Mouse (Mus musculus) cortical plate, adult 2 months (tissue): ENCODE measurements around the gene Hsp90b1. TPM values are rescaled to one million over a fixed set of nuclear protein-coding genes. Genes with fewer than 3 reads are reported as not detected.
"Not testable (repeated sequence)": the region's sequence is repeated elsewhere in the genome, so short reads cannot be mapped to it uniquely, and the experiment has no call there.

Experiments used
- H3K27ac ChIP-seq: fragments of 200-500 bp; 2 replicates; pipeline ENCODE4 v1.5.1; 2012; ENCODE audit warnings: low read length, control low read depth, inconsistent platforms; ENCODE audit not compliant: insufficient read depth
- H3K4me1 ChIP-seq: fragments of 200-500 bp; 2 replicates; pipeline ENCODE4 v1.6.1; 2011; ENCODE audit warnings: low read length; ENCODE audit not compliant: control insufficient read depth, insufficient read depth
- H3K4me3 ChIP-seq: fragments of 200-500 bp; 2 replicates; pipeline ENCODE4 v1.5.1; 2011; ENCODE audit warnings: mild to moderate bottlenecking, low read length, control low read depth; ENCODE audit not compliant: insufficient read depth
- CTCF ChIP-seq: fragments of 200-500 bp; IDR thresholded peaks from 2 replicates; pipeline ENCODE4 v1.5.1; 2011; ENCODE audit warnings: mild to moderate bottlenecking, control low read depth, low read length; ENCODE audit not compliant: insufficient read depth; ENCODE audit errors: extremely low read depth
- POLR2A ChIP-seq: fragments of 200-500 bp; IDR thresholded peaks from 2 replicates; pipeline ENCODE4 v1.6.1; 2011; ENCODE audit warnings: mild to moderate bottlenecking, low read length, control low read depth; ENCODE audit not compliant: insufficient read depth; ENCODE audit errors: extremely low read depth
- polyA plus RNA-seq: library from polyadenylated mRNA; depleted of rRNA; stranded (reverse); fragments of >200 nt; gene quantifications from 2 replicates; pipeline ENCODE4 v1.2.3, GENCODE M21; 2012

The Hsp90b1 gene
- polyA plus RNA-seq, 1 experiment: 189 TPM

DNA sequence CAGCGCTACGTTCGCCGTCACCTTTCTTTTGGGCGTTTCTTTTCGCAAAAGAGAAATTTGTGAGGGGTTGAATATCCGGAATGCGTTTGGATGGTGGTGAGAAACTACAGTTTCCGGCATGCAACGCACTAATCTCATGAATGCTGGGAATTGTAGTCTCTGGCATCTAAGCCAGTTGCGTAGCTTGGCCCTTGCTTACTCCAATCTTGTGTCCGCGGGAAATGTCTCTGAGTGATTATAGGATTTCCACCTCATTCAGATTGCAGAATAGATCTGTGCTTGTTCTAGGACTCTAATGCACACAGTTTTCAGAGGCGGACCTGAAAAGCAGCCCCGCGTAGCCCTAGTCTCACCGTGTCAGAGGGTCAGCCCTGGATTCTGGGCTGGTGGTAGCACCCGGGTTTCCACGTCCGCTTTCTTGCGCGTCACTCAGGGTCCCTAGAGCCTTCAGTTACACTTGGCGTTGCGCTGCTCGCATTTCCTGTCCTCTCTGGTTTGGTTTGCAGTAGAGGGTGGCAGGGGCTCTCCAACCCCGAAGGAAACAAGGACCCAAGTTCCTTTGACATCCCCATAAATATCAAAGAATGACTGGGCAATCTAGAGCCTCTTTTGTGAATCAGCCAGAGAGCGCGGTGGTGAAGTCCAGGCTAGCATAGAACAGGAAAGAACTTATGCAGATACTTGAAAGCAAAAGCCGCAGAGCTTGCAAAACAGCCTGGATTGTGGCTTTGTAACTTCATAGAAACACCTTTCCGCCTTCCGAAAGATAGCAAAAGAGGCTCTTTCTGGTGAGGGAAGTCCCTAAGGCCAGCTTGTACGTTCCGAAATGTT, 828 bp upstream of the Hsp90b1 start:
- TF ChIP-seq CTCF: no peak
- peak; percentile 56 for TF ChIP-seq POLR2A
- H3K4me3 ChIP-seq: peak overlapping the region; percentile 58
- peak overlapping the region; percentile 91 for H3K27ac ChIP-seq
- peaks cover 2% of the 10 kb centered on the region; the same call in 1 of the 2 replicates for H3K4me1 ChIP-seq

DNA sequence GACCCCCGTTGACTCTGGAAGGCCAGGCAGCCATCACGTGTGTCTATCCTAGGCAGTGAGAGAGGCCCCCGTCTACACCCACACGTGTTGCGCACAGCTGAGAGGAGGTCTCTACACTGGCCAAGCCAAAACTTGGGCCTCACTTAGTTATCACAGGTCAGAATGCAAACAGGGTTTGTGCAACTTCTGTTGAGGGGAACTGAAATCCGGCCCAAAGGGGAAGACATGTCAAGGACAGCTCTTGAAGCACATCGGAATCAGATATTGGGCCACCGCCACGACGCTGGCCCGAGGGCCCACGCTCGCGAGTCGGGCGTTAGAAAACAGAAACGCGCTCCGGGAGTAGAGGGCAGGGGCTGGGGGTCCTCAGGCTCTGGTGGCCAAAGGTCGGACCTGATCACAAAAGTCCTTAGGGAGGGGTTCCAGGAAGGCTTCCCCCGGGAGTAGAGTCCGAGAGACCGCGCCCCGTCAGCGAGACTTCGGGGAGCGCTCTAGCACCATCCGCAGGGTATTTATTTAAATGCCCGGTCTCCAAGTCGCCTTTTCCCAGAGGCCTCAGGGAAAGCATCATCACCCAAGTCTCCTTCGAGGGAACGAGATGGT, 619 bp downstream of the Hsp90b1 start:
- H3K4me3 ChIP-seq: peak overlapping the region; percentile 58
- H3K4me1 ChIP-seq: peaks cover 6% of the 10 kb centered on the region; the same call in 1 of the 2 replicates
- no peak for TF ChIP-seq POLR2A
- TF ChIP-seq CTCF: no peak
- peak overlapping the region; percentile 84 for H3K27ac ChIP-seq

DNA sequence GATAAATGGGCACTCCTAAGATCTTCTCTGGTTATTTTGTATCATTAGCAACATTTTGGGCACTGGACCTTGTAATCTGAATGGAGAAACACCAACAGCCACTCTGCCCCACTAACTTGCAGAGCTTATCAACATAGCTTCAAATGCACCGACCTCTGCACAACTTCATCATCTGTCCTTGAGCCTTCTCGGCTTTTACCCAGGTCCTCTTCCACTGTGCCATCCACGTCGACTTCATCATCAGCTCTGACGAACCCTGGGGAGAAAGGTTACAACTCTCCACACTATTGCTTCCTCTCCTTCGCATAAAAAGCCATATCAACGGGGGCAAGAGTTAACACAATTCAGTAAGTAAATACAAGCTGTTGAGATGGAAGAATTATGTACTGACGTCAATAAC, 1.2 kb downstream of the Hsp90b1 start:
- Histone ChIP-seq H3K4me1 (peaks cover 6% of the 10 kb centered on the region; the same call in 1 of the 2 replicates), H3K27ac (no peak overlapping the region)

DNA sequence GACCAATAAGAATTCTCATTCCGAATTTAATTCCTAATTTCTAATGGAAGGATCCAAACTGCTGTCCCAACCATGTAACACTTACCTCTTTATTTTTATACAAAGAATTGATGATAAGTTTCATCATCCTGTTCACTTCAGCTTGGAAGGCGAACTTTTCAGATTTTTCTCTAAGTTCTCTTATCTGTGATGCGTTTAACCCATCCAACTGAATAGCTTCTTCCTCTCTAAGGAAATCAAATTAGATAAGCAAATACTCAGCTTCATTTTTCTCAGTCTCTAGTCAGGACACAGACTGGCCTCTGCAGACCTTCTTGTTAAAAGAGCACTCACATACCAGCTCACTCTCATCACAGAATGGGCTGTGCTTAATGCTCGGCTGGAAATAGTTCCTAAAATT, 1.9 kb downstream of the Hsp90b1 start:
- H3K4me1 ChIP-seq: peaks cover 6% of the 10 kb centered on the region; the same call in 1 of the 2 replicates
- H3K4me3 ChIP-seq: no peak overlapping the region
- no peak for TF ChIP-seq POLR2A
- TF ChIP-seq CTCF: no peak
- H3K27ac ChIP-seq: no peak overlapping the region

More for the DNA sequence above, 1.2 kb downstream of the Hsp90b1 start:
- peak overlapping the region; percentile 58 for H3K4me3 ChIP-seq
- TF ChIP-seq CTCF (no peak), POLR2A (no peak)

DNA sequence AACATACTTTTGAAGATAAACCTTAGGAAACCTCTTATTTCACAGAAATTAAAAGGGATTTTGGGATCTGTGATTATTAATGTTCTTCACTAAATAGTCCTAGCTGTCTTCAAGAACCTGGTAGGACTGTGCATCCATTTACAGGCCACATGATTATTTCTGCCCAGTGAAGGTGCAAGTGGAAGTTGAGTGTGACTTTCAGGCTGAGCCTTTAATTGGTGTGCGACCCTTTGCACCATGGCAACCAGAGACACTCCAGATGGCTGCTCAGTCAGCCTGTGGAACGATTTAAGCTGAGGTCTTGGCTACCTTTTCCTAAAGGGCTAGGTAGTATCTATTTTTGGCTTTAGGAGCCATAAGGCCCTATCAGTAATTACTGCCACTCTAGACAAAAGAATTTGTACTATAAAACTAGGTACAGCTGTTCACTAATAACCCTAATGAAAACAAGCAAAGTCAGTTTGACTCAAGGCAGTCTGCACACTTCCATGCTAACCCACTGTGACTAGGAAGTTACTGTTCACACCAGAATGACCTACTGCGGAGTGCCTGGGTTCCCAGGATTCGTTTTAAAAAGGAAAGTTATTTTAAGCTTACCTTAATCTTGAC, 2.9 kb downstream of the Hsp90b1 start:
- Histone ChIP-seq H3K27ac (no peak overlapping the region), H3K4me1 (peaks cover 6% of the 10 kb centered on the region; the same call in 1 of the 2 replicates), H3K4me3 (no peak overlapping the region)
- TF ChIP-seq POLR2A (no peak), CTCF (no peak)

DNA sequence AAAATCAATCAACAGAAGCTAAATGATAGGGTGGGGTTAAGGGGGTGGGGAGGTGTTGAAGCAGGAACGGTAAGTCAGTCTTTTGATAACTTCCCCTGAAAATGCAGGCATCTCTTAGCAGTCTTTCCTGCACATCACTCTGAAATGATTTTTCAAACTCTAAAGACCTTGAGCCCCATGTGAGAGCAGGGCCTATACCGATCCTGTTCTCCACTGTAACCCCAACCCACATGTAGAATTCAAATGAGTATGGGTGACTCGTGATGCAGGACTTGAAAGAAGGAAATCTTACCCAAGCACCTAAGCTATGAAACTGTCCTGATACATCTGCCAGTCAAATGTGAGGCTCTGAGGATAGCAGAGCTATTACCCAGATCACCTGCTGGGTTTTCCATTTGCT, 4.3 kb downstream of the Hsp90b1 start:
- TF ChIP-seq CTCF (no peak), POLR2A (no peak)
- H3K4me3 ChIP-seq: no peak overlapping the region
- H3K4me1 ChIP-seq: peaks cover 6% of the 10 kb centered on the region; the same call in 1 of the 2 replicates
- H3K27ac ChIP-seq: no peak overlapping the region

DNA sequence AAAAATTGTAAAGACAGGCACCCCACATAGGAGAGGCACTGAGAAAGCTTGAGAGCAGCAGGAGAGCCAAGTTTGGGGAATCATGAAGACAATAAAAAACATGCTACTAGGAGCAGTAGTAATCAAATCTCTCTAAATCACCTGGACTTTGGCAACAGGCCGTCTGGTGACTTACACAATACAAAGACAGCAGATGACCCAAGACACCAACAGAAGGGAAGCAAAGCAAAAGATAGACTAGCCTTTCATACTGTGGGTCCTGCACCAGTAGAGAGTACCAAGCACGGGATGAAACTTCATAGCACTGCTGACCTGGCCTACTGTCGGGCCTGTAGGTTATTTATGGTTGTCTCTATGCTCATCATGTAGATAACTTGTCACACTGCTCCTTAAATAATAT, 5.1 kb downstream of the Hsp90b1 start:
- Histone ChIP-seq H3K4me1 (peaks cover 6% of the 10 kb centered on the region; the same call in 1 of the 2 replicates), H3K27ac (no peak overlapping the region), H3K4me3 (no peak overlapping the region)
- TF ChIP-seq POLR2A (no peak), CTCF (no peak)

DNA sequence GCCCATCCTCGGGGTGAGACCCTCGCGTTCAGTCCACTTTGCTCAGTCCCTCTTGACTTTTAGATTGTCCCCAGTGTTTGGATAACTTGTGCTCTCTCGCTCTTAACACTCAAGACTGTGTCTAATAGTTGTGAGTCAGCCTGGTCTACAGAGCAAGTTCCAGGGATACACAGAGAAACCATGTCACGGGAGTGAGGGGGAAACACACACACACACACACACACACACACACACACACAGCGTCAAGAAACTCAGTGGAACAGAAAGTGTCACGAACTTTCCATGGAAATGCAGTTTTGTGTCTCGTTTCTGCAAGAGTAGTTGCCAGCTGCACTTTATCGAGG, 19.3 kb downstream of the Hsp90b1 start:
- not testable (repeated sequence) for H3K4me1 ChIP-seq, H3K27ac ChIP-seq
- H3K4me3 ChIP-seq: peak overlapping the region; percentile 57

DNA sequence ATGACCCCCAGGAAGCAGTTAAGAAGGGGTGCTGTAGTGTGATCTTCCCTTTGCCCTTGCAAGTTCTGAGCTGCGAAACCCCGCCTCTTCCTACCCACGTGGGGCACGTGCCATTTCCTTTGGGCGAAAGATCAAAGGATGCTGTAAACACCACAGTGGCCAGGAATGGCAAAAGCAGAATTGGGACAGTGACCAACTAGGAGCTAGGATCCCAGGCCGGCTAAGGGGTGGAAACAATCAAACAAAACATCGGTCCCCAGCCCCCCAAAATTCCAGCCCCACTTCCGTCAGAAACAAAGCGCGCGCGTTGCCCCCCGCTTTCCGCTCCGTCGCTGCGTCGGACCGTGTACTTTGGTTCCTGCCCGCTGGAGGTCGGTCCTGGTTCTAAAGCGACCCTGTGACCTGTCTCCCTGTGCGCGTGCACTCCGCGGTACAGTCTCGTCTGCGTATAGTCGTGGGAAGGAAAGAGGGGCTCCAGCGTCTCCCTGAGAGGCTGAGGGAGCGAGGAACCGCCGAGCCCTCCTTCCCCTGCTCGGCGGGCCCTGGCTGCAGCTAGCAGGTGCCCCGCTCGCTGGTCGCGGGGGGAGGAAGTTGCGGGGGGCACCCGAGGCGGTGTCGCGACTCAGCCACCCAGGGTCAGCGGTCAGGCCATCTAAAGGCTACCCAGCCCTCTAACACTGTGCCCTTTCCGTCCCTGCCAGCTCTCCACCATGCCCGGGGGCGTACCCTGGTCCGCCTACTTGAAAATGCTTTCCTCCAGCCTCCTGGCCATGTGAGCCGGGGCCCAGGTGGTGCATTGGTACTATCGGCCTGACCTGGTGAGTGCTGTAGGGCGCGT, 19.9 kb downstream of the Hsp90b1 start:
- Histone ChIP-seq H3K4me3 (peak overlapping the region; percentile 57), H3K27ac (peak overlapping the region; percentile 41)
- not testable (repeated sequence) for H3K4me1 ChIP-seq

DNA sequence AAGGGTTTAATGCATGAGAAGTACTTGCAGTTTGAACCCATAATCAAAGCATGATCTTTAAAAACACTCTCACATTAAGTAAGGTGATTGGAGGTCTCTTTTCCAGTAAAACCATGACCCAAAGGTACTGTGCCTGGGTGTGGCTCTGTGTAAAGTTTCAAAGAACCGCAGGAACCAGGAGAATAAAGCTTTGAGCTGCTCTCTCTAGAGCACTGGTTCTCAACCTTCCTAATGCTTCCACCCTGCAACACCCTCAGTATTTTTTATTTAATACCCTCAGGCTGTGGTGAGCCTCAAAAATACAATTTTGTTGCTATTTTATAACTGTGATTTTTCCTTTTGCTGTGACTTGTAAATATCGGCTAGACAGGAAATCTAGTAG, 20.5 kb downstream of the Hsp90b1 start:
- not testable (repeated sequence) for H3K4me1 ChIP-seq, H3K27ac ChIP-seq
- H3K4me3 ChIP-seq: peak overlapping the region; percentile 57; the same call in 1 of the 2 replicates

DNA sequence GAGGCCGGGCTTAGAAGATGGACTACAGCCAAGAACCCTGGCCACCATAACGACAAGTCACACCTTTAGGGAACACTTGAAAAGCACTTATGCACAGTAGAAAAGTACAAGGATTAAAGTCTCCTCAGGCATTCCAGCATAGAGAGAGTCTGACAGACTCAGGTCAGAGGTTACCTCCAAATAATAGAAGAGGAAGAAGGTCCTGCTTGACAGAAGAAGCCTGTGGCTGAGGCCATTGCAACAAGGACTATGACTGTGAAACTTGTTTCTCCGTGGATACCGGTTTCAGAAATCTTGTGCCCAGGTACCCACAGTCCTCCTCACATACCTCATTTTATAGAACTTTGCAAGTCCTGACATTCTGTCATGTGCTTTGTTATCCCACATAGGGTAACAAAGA, 34.8 kb downstream of the Hsp90b1 start:
- H3K4me3 ChIP-seq, H3K4me1 ChIP-seq, H3K27ac ChIP-seq: not testable (repeated sequence)
